Mouse (Mus musculus) layer of hippocampus, postnatal 14 days (tissue): ENCODE results near the gene Camk1d. TPM values are rescaled to one million over a fixed set of nuclear protein-coding genes. Genes with fewer than 3 reads are reported as not detected.
"Not testable (repeated sequence)": the region's sequence is repeated elsewhere in the genome, so short reads cannot be mapped to it uniquely, and the experiment has no call there.

Experiments
- DNase-seq, 2 experiments: peaks; one replicate each; pipeline ENCODE4 v3.0.0; 2021 to 2022; ENCODE audit warnings: low spot score in 2 of 2, mixed read lengths in 1 of 2
- total RNA-seq, 2 experiments: library from RNA; stranded (reverse); gene quantifications; 2 replicates each; pipeline ENCODE4 v1.2.3; 2021

The Camk1d gene
- total RNA-seq, 2 experiments from 2014 or later = 146 to 147 TPM

DNA sequence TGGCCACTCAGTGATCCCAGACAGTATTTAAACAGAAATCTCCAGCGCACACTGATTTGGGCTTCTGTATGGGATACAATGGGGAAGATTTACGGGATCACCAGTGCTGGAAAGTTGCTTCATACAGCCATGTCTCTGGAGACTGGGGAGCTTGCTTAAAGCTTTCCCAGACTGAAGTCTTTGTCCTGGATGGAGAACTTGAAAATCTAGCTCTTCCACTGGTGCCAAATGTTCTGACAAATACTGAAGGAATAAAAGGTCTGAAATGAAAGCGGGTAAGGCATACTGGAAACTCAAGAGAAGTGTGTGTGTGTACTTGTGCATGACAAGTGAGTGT is 427.3 kb downstream of the Camk1d start:
- no peak for DNase-seq

DNA sequence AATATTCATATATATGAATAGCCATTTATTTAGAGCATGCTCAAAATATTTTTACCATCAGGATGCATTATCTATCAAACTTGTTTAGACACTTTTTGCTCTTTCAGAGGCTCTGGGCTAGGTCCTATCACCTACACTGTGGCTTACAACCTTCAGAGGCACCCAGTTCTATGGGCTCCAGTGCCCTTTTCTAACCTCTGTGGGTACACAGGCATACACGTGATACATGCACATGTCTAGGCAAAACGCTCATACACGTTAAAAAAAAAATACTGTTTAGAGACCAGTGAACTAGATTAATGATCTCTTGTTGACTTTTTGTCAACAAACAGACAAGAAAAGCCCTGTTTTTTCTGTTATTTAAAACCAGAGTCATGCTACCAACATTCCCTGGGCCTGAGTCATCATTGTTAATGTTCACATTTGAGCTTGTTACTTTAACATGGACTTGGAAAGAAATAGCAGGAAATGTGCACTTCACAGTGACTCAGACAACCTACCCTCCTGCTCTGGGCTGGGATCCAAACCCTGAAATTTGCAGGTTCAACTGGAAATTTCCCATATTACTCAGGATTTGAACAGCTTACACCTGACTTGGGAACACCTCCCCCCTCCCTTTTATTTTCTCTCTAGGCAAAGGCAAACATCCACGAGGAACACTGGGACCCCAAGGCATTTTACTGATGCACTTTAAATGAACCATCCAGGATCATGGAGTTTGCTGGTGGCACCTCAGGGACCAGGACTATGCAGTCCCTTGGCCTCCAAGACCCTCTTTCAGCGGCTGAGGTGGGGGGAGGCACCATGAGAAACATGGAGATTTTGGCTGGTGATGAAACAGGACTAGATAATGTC is 427.9 kb downstream of the Camk1d start:
- DNase-seq = no peak

DNA sequence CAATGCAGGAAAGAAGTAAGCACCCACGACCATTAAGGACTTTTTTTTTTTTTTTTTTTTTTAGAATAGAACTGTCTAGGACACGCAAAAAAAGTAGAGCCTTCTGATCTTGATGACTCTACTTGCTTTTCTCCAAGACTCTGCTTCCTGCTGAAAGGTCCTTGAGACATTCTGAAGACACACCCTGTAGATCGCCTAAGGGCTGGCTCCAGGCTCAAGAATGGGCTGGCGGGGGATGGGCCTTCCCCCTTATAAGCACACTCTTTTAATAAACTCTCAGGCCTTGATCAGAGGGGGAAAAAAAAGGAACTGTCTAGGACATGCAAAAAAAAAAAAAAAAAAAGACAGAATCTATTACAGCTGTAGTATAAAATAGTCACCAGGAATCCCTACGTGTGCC is 430.0 kb downstream of the Camk1d start:
- no peak for DNase-seq

DNA sequence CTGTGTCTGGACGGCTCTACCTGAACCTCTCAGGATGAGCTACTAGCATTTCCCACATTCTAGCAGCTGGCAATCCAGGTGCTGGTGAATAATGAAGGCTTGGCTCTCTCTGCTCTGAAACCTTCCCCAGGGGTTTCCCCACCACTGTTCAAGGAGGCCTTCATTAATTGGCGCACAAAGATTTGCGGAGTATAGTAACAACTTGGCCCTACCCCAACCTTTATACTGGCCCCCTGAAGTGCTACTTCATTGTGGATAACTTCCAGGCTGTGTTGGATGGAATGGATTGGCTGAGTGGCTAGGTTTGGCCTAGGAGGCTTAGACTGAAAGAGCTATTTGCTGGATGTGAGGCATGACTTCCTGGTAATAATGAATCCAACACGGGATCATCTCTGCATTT is 431.7 kb downstream of the Camk1d start:
- no peak for DNase-seq

DNA sequence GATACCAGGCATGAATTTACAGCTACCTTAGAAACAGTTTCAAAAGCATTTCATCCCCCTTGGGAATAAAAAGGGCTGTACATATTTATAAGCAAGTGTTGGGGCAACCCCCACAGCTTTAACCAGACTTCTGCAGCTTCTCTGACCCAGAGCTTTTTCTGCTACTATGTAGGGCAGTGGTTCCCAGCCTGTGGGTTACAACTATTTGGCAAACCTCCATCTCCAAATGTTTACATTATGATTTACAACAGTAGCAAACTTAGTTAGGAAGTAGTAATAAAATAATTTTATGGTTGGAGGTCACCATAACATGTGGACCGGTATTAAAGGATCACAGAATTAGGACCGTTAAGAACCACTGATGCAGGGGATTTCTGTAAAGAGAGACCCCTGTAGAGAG is 446.3 kb downstream of the Camk1d start:
- no peak for DNase-seq

DNA sequence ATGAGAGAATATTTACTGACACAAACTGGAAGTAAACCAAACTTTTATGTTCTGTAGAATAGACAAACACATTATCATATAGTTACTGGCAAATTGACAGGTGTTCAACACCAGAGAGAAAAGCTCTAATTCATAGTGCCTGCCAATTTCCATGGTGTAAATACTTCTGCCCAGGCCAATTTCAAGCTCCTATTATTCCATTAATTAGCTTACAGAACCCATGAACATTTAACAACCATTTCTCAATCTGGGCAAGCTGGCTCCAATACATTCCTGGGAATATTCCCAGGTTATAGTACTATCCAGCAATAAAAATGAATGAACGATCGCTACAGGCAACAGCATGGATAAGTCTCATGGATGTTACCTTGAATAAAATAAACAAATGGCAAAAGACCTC is 452.0 kb downstream of the Camk1d start:
- peak in 1 of 2 experiments; percentile 82 for DNase-seq

DNA sequence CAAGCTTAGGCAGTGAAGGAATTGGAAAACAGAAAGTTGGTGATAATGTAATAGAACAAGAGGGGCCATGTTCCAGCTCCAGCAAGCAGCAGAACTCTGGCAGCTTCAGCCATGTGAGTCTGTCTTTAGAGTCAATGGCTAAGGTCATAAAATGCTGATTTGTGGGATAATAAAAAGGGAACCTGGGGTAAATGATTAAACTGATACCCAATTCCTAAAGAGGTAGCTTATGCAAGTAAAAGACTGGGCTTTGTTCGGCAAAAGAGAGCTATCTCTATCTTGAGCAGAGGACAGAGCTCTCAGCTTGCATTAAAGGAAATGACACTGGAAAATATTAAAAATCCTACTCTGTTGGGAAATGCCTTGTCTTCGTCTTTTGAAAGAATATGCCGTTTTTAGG is 456.1 kb downstream of the Camk1d start:
- no peak for DNase-seq

DNA sequence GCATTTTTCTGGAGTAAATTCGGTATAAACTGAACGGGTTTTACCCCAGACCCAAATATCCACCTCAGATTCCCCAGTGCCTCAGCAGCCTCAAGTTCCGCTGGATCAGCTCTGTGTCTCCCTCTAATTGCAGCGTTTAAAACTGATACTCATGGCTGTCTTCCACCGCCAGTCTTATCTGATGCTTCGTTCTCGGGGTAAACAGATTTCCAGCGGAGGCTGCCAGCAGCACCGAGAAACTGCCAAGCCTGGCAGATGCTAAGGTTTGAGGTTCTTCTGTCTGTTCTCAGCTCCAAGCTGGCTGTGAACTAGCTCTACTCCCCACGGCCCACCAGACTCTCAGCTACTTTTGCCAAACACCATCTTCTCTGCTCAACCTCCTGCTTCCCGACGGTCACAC is 464.3 kb downstream of the Camk1d start:
- DNase-seq = peak; percentile 86 to 94

DNA sequence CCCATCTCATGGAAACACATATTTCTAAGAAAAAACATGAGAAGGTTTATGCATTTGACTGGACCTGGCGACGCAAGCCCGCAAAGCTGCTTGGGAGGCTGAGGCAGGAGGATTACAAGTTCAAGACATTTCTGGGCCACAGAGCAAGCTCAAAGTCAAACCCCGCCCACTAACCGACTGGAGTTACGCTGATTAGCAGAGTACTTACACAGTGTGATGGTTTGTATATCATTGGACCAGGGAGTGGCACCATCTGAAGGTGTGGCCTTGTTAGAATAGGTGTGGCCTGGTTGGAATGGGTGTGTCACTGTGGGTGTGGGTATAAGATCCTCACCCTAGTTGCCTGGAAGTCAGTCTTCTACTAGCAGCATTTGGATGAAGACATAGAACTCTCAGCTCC is 465.1 kb downstream of the Camk1d start:
- DNase-seq = not testable (repeated sequence)

Other genes with a start within 250 kb of the Camk1d start
- 10 to 100 TPM; 19.3 to 20.0 TPM for gene Nudt5, start 130.5 kb upstream of the Camk1d start, total RNA-seq
- gene Cdc123, start 130.6 kb upstream of the Camk1d start, total RNA-seq = 100 to 1,000 TPM; 124 to 129 TPM
- 1 to 10 TPM; 1.6 to 1.8 TPM for gene Gm13199, start 148.4 kb upstream of the Camk1d start, total RNA-seq
- 100 to 1,000 TPM; 102 to 114 TPM for gene Sec61a2, start 180.9 kb upstream of the Camk1d start, total RNA-seq
- 1 to 10 TPM; 8.4 to 9.3 TPM for gene Dhtkd1, start 228.3 kb upstream of the Camk1d start, total RNA-seq
- 10 to 100 TPM; 23.6 to 26.2 TPM for gene Upf2, start 237.0 kb upstream of the Camk1d start, total RNA-seq